Mouse (Mus musculus) brain, adult 2 months (tissue): ENCODE data around the gene Cerk.

Experiments
- DNase-seq: peaks from one replicate; pipeline ENCODE4 v3.0.0; 2011; ENCODE audit warnings: low read depth, low spot score

Gene Cerk

DNA sequence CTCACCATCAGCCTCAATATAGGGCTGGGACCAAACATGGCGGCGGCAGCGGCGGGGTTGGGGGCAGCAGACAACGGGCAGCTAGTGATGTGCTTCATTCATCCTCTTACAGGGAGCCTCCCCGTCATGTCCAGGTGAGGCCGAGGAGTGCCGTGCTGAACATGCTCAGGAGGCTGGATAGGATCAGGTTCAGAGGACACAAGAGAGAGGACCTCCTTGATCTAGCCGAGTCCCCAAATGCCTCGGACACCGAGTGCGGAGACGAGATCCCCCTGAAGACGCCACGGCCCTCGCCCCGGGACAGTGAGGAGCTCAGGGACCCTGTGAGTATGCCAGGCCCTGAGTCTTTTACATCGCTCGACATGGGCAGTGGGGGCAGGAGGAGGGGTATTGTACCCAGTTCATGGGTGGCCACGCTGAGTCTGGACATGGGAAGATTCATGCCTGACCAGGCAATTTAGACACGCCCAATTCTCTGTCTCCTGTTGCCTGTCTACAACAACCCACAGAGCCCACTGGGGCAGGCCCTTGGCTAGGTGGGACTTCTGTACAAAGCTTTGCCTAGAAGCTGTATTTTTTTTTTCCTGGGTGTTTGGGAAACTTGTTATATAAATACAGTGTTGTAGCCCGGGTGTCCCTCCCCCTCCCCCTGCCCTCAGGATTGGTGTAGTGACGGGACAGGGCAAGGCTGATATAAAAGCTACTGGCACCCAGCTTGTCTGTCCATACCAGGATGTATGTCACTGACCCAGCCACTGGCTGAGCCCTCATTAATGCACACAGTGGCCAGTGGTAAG is 94.5 kb downstream of the Cerk start:
- no peak for DNase-seq

DNA sequence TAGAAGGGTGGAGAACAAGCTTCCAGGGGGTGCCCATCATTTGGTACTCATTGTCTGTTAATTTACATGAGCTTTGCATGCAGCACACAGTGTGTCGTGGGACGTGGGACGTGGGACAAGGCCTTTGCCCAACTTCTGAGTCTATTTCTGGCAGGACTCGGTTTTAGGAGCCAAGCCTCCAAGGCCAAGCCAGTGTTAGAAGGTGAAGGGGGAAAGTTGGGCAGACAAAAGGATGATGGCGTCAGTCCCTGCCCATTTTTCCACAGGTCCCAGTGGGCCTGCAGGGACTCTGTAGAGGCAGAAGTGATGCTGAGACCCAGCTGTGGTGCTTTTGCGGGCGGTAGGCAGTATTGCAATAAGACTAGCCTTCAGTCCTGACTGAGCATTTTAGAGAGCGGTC is 95.4 kb downstream of the Cerk start:
- DNase-seq = no peak

DNA sequence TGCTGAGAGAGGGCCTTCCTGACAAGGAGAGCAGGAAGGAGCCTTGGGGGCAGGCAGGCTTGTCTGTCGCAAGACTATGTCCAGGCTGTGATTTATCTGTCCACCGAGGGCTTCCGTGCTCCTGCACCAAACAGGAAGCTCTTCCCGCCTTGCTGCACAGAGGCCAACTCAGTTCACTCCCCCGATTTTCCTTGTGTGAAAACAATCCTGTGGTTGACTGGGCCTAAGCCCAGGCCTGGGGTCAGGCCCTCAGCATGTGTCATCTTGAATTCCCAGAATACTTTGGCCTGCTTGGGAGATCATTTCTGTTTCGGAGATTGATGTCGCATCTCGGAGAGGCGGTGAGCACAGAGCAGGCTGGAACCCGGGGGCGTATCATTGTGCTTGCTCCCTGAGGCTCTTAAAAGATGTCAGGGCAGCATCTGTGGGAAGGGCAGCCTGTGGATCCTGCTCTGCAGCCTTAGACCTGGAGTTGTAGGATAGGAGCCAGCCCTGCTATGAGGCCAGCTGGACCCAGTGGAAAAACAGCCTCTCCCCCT is 95.9 kb downstream of the Cerk start:
- DNase-seq = peak; percentile 75
